Mouse (Mus musculus) cerebellum, postnatal 14 days (tissue): ENCODE results near the gene B3gat2.

Source experiments
- DNase-seq, 2 experiments: peaks; one replicate each; pipeline ENCODE4 v3.0.0; 2021; ENCODE audit warnings: mixed read lengths in 2 of 2

Gene B3gat2

GRCm38 (mm10) chr1:23834819-23835218, 73.3 kb downstream of the B3gat2 start:
- DNase-seq = peak; percentile 49 to 52

GRCm38 (mm10) chr1:23836630-23837029, 75.1 kb downstream of the B3gat2 start:
- DNase-seq = no peak

DNA sequence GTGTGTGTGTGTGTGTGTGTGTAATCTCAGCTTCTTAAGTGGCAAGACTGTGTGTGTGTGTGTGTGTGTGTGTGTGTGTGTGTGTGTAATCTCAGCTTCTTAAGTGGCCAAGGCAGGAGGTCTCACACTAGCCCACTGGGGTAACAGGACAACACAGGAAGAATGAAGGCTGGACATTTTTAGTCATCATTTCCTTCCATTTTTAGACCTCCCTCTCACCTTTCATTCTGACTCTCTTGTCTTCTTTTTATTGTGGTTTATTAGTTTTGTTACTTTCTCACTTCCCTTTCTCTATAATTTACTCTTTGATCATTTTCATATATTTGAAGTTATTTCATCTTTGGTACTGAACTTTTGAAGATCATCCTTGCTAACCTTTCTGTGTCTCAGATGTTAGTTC, 79.4 kb downstream of the B3gat2 start:
- no peak for DNase-seq

DNA sequence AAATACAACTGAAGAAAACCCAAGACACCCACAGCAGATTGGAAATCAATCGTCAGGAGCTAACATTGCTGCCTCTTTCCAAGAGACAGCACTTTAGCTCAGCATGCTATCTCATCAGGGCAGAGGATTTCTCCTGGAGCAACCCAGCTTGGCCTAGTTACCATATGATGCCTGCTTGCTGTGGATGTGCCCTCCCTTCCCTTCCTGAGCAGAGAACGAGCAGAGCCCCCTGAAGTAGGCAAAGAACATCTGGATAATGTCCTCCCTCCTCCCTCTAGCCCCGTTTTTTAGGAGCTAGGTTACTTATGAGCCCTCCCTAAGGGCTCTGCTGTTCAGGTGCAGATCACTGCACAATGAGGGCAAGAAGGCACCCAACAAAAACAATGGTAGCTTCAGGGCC, 81.1 kb downstream of the B3gat2 start:
- DNase-seq = no peak

GRCm38 (mm10) chr1:23843790-23844189, 82.2 kb downstream of the B3gat2 start:
- DNase-seq = no peak

GRCm38 (mm10) chr1:23845007-23845406, 83.5 kb downstream of the B3gat2 start:
- peak; percentile 61 to 63 for DNase-seq

DNA sequence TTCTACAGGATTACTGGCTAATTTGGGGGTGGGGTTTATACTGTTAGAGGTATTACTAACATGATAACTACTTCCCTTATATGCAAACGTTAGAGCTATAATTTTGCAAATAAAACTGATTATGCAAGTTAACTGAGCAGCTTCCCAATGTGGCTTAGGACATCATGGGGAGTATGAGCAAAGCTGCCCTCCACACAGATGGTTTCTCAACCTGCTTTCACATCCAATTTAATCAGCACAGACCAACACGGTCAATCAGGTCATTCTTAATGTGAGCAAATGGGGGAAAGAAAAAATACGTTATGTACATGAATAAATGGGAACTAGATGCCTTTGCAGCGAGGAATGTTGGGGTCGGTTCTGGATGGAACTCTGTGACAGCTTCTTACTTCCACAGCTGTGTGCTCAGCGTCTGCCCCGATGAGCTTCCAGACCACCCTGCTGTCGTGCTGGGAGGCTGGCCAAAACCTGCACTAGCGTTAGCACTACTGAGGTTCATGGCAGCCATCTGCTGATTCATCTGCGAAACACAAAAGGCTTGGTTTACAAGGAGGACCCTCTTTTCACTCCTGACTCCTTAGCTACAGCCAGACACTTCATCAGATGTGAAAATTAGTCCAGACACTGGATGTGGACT, 84.6 kb downstream of the B3gat2 start:
- peak; percentile 95 to 98 for DNase-seq

GRCm38 (mm10) chr1:23855623-23856022, 94.1 kb downstream of the B3gat2 start:
- no peak for DNase-seq

DNA sequence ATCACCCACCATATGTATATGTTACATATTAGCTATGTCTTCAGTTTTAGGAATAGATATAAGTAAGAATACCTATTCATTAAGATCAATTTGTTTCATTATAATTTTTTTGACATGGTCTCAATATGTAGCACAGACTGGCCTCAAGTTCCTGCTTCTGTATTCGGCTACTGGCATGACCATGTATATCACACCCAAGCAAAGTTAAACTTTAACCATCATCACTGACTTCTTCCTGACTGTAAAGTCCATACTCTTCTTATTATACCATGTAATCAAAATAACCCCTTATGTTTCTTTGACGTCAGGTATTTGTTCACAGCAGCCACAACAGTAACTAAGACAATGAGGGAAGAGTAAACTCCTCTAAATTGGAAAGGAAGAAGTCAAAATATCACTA, 99.4 kb downstream of the B3gat2 start:
- no peak for DNase-seq

- no peak for DNase-seq
Observed at GRCm38 (mm10) chr1:23865566-23865965, 104.0 kb downstream of the B3gat2 start.

DNA sequence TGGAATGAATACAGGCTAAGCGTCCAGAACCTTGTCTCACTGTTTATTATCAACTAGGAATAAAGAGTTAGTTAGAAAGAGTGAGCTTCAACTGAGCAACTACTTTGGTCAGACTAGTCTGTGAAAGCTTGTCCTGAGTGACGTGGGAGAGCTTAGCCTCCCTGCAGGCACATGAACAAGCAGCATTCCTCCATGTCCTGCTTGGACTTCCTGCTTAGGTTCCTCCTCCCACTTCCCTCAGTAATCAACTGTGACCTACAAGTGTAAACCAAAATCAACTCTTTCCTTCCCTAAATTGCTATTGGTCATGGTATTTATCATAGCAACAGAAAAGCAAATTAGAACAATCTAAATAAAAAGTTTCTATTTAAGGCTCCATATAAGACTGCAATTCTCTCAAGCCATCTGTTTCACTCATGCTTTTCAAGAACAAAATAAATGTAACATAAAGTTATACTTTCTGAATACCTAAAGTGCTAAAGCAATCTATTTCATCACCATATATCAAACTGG, 105.9 kb downstream of the B3gat2 start:
- DNase-seq = no peak

- DNase-seq = no peak
Observed at GRCm38 (mm10) chr1:23872194-23872593, 110.6 kb downstream of the B3gat2 start.

- DNase-seq = no peak
Observed at GRCm38 (mm10) chr1:23882681-23883080, 121.1 kb downstream of the B3gat2 start.

DNA sequence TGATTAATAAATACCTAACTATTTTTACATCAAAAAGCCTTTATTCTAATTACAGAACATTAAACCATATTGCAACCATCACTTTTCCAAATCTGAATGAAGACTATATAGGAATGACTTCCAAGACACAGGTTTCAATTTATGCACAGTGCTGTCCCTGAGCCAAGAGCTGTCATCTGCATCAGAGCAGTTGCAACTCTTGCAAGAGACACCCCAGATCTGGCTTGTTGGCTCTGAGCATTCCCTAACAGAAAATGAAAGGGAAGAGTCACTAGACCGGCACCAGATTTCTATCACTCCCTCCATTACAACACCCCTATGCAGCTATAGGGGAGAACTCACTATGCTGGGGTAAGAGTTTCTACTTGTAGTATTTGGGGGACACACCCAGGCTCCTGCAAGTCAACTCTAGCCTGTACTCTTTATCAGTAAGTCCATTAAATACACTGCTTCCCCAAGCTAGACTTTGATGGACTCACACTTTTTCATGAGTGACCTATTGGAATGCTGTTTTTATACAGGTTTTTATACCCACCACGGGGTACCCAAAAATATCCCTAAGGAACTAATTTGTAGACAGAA, 122.6 kb downstream of the B3gat2 start:
- peak in 1 of 2 experiments; percentile 24 for DNase-seq

- DNase-seq = no peak
Observed at GRCm38 (mm10) chr1:23884914-23885313, 123.4 kb downstream of the B3gat2 start.

DNA sequence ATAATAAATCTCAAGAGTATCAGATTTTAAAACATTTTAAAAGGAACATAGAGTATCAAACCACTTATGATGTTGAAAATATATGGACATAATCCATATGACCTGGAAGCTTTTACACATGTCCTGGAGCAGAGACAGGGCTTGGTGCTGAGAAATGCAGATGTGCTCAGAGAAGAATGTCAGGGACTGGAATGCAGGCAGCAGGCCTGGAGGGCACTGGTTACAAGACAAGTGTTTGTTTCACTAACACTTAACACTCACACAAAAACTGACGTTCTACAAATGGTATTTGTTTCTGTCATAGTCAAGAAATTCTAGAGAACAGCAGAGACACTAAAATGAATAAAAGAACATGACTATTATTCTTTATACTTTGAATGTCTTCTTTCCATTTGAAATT, 130.5 kb downstream of the B3gat2 start:
- no peak for DNase-seq
